Mouse (Mus musculus) olfactory bulb, adult 2 months (tissue): ENCODE measurements around the gene Gatad2b. TPM values are rescaled to one million over a fixed set of nuclear protein-coding genes. Genes with fewer than 3 reads are reported as not detected.
A peak's percentile ranks its signal among the peaks of the same experiment; 100 is the strongest.

ENCODE experiments used
- H3K27ac ChIP-seq: fragments of 200-500 bp; 2 replicates; pipeline ENCODE4 v1.5.1; 2012; ENCODE audit warnings: low read depth, low read length; ENCODE audit not compliant: insufficient read depth
- H3K4me1 ChIP-seq: fragments of 200-500 bp; 2 replicates; pipeline ENCODE4 v1.6.1; 2012; ENCODE audit warnings: low read length; ENCODE audit not compliant: control insufficient read depth, insufficient read depth
- H3K4me3 ChIP-seq: fragments of 200-500 bp; 2 replicates; pipeline ENCODE4 v1.5.1; 2012; ENCODE audit warnings: mild to moderate bottlenecking, low read depth, low read length, moderate library complexity; ENCODE audit not compliant: insufficient read depth
- CTCF ChIP-seq: fragments of 200-500 bp; IDR thresholded peaks from 2 replicates; pipeline ENCODE4 v1.5.1; 2012; ENCODE audit warnings: low read depth, mild to moderate bottlenecking, low read length, moderate library complexity; ENCODE audit not compliant: insufficient read depth
- POLR2A ChIP-seq: fragments of 200-500 bp; IDR thresholded peaks from 2 replicates; pipeline ENCODE4 v1.6.1; 2012; ENCODE audit warnings: mild to moderate bottlenecking, low read depth, low read length, moderate library complexity; ENCODE audit not compliant: insufficient read depth
- WGBS: fragments of 180-500 bp; shearing (Covaris S2); methylation state at CpG from one replicate; pipeline ENCODE4 v1.1.7; 2018; 5-methylcytosine and 5-hydroxymethylcytosine counted together
- polyA plus RNA-seq: library from polyadenylated mRNA; stranded (reverse); fragments of >200 nt; gene quantifications from 2 replicates; pipeline ENCODE4 v1.2.4, GENCODE M21; 2012; ENCODE audit warnings: low replicate concordance; ENCODE audit not compliant: missing spikeins, insufficient read depth, insufficient read length

Gatad2b gene
- polyA plus RNA-seq, 1 experiment, result not detected

- 79% methylated on average over 3 of the region's 3 CpGs for WGBS
- Histone ChIP-seq H3K27ac (no peak overlapping the region), H3K4me1 (peaks cover 6% of the 10 kb centered on the region), H3K4me3 (no peak overlapping the region)
- TF ChIP-seq POLR2A, result no peak
- TF ChIP-seq CTCF, result no peak
These were observed 102.7 kb downstream of the Gatad2b start for GRCm38 (mm10) chr3:90395629-90396028.

DNA sequence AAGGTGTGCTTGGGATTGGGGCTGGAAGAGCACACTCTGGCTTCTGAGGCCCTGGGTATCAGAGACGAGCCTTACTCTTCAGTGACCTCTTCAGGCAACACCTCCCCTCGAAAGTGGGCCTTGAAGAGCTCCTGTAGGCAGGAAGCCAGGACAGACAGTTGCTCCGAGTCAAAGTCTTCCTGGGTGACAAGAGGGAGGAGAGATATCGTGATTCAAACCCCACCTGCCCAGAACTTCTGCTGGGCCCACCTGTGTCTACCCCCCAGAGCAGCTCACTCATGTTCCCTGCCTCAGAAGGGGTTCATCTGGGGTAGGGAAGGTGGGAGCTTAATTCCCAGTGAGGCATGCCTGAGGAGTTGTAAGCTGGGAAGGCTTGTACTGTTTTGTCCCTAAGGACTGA, 108.0 kb downstream of the Gatad2b start:
- H3K4me3 ChIP-seq, result no peak overlapping the region
- H3K4me1 ChIP-seq, result no peaks in the 10 kb centered on the region
- H3K27ac ChIP-seq, result no peak overlapping the region
- no peak for TF ChIP-seq CTCF
- no peak for TF ChIP-seq POLR2A
- WGBS, result 79% methylated on average over 4 of the region's 4 CpGs

- no peak overlapping the region for H3K4me3 ChIP-seq
- H3K4me1 ChIP-seq, result no peaks in the 10 kb centered on the region
- no peak for TF ChIP-seq CTCF
- TF ChIP-seq POLR2A, result no peak
- H3K27ac ChIP-seq, result no peak overlapping the region
- WGBS, result 96% methylated on average over 3 of the region's 3 CpGs
These were observed 111.1 kb downstream of the Gatad2b start for GRCm38 (mm10) chr3:90404121-90404520.

GRCm38 (mm10) chr3:90404609-90405008, 111.6 kb downstream of the Gatad2b start:
- Histone ChIP-seq H3K4me3 (no peak overlapping the region), H3K4me1 (no peaks in the 10 kb centered on the region), H3K27ac (no peak overlapping the region)
- 89% methylated on average over 4 of the region's 4 CpGs for WGBS
- TF ChIP-seq CTCF, result no peak
- no peak for TF ChIP-seq POLR2A

DNA sequence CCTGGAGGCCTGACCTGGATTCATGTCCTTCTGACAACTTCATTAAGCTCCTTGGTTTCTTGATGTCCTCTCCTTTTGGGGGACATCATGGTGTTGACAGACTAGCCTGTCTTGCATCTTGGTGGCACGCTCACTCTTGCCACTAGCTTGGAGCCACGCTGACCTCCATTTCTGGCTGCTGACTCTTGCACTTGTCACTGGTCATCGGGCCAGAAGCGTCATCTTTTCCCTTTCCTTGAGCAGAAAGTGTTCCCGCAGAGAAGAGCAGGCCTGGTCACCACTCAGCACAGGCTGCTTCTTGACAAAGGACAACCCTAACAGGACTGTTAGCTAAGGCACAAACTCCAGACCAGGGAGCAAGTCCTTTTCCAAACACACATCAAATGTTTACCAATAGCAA, 113.4 kb downstream of the Gatad2b start:
- Histone ChIP-seq H3K27ac (no peak overlapping the region), H3K4me3 (no peak overlapping the region), H3K4me1 (no peaks in the 10 kb centered on the region)
- TF ChIP-seq CTCF (no peak), POLR2A (no peak)
- 95% methylated on average over 5 of the region's 5 CpGs for WGBS

GRCm38 (mm10) chr3:90408721-90409120, 115.7 kb downstream of the Gatad2b start:
- H3K27ac ChIP-seq, result no peak overlapping the region
- no peak overlapping the region for H3K4me3 ChIP-seq
- TF ChIP-seq POLR2A (no peak), CTCF (no peak)
- WGBS, result 91% methylated on average over 3 of the region's 3 CpGs
- H3K4me1 ChIP-seq, result no peaks in the 10 kb centered on the region

DNA sequence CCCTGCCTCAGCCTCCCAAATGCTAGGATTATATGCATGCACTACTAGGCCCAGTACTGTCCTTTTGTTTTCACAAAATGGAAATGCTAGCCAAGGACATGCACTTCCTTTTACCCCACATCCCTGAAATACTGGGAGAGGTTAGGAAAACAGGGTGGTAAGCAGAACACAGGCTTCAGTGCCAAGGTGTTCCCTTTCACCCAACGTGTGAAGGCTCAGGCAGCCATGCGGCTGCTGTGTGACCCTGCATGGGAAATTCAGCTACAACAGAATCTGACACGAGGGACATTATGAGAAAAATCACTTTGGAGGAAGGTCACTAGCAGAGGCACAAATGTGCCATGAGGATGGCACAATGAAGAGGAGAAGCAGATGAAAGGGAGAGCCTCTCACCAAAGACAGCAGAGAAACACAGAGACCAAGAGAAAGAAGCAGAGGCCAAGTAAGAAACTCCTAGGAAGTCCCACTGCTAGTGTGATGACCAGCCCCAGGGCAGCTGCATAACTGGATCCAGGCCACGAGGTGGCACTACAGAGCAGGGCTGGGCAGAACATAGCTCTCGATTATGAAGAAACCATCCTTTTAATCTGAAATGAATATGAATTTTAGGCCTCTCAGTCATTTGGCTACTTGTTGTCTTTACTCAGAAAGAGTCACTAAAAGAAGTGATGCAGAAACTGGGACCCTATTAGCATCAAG, 119.5 kb downstream of the Gatad2b start:
- no peaks in the 10 kb centered on the region for H3K4me1 ChIP-seq
- no peak overlapping the region for H3K27ac ChIP-seq
- no peak overlapping the region for H3K4me3 ChIP-seq
- TF ChIP-seq CTCF (0 out of 2 replicates have a peak, but pooled peaks have one; percentile 44), POLR2A (no peak)
- WGBS, result 41% methylated on average over 5 of the region's 5 CpGs

DNA sequence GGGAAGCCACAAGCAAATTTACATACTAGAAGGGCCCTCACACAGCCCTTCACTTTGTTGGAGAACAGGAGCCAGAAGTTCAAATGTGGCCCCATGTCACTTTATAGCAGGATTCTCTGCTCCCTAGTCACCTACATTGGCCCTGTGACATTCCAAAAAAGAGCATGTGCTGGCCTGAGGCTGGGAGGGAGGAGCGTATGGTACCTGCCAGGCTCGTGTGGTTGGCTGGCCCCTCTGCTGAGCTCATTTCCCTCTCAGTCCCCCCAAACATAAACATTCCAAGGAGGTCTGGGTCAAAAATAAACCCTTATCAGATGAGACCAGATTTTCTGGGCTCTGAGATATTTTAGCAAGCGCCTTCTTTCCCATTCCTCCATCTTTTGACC, 120.0 kb downstream of the Gatad2b start:
- no peak for TF ChIP-seq CTCF
- TF ChIP-seq POLR2A, result no peak
- H3K4me3 ChIP-seq, result no peak overlapping the region
- no peaks in the 10 kb centered on the region for H3K4me1 ChIP-seq
- no peak overlapping the region for H3K27ac ChIP-seq
- 84% methylated on average over 3 of the region's 3 CpGs for WGBS

Other genes with a start within 250 kb of the Gatad2b start
- not detected in 2 replicates for gene 4933434E20Rik, start 241.5 kb upstream of the Gatad2b start, polyA plus RNA-seq
- gene Ubap2l, start 240.6 kb upstream of the Gatad2b start, polyA plus RNA-seq, result 263 TPM in 1 of 2 replicates, not detected in the other
- gene Tpm3, start 220.5 kb upstream of the Gatad2b start, polyA plus RNA-seq, result 441 TPM in 1 of 2 replicates, not detected in the other
- not detected in 2 replicates for gene Nup210l, start 189.0 kb upstream of the Gatad2b start, polyA plus RNA-seq
- 2,782 TPM in 1 of 2 replicates, not detected in the other for gene Rps27, start 79.5 kb upstream of the Gatad2b start, polyA plus RNA-seq
- gene Rab13, start 79.5 kb upstream of the Gatad2b start, polyA plus RNA-seq, result not detected in 2 replicates
- not detected in 2 replicates for gene Jtb, start 61.6 kb upstream of the Gatad2b start, polyA plus RNA-seq
- gene Creb3l4, start 49.7 kb upstream of the Gatad2b start, polyA plus RNA-seq, result not detected in 2 replicates
- not detected in 2 replicates for gene Slc39a1, start 45.0 kb upstream of the Gatad2b start, polyA plus RNA-seq
- gene Crtc2, start 39.0 kb upstream of the Gatad2b start, polyA plus RNA-seq, result not detected in 2 replicates
- gene Dennd4b, start 28.0 kb upstream of the Gatad2b start, polyA plus RNA-seq, result not detected in 2 replicates
- gene Slc27a3, start 96.8 kb downstream of the Gatad2b start, polyA plus RNA-seq, result not detected in 2 replicates
- gene Ints3, start 140.4 kb downstream of the Gatad2b start, polyA plus RNA-seq, result not detected in 2 replicates
- not detected in 2 replicates for gene Npr1, start 172.7 kb downstream of the Gatad2b start, polyA plus RNA-seq
- gene Ilf2, start 182.9 kb downstream of the Gatad2b start, polyA plus RNA-seq, result not detected in 2 replicates
- gene Snapin, start 197.9 kb downstream of the Gatad2b start, polyA plus RNA-seq, result not detected in 2 replicates
- 401 TPM in 1 of 2 replicates, not detected in the other for gene Chtop, start 216.3 kb downstream of the Gatad2b start, polyA plus RNA-seq
- gene S100a1, start 221.2 kb downstream of the Gatad2b start, polyA plus RNA-seq, result not detected in 2 replicates
- not detected in 2 replicates for gene S100a13, start 221.3 kb downstream of the Gatad2b start, polyA plus RNA-seq
- gene S100a14, start 233.7 kb downstream of the Gatad2b start, polyA plus RNA-seq, result not detected in 2 replicates
- not detected in 2 replicates for gene S100a16, start 244.1 kb downstream of the Gatad2b start, polyA plus RNA-seq